Mouse (Mus musculus) urinary bladder, postnatal 25 days (tissue): Measurements from ENCODE around the gene Rabif.
A peak's percentile ranks its signal among the peaks of the same experiment; 100 is the strongest.
"Not testable (repeated sequence)": the region's sequence is repeated elsewhere in the genome, so short reads cannot be mapped to it uniquely, and the experiment has no call there.

Experiments used
- DNase-seq: peaks from one replicate; pipeline ENCODE4 v3.0.0; 2022; ENCODE audit warnings: low spot score

The Rabif gene

DNA sequence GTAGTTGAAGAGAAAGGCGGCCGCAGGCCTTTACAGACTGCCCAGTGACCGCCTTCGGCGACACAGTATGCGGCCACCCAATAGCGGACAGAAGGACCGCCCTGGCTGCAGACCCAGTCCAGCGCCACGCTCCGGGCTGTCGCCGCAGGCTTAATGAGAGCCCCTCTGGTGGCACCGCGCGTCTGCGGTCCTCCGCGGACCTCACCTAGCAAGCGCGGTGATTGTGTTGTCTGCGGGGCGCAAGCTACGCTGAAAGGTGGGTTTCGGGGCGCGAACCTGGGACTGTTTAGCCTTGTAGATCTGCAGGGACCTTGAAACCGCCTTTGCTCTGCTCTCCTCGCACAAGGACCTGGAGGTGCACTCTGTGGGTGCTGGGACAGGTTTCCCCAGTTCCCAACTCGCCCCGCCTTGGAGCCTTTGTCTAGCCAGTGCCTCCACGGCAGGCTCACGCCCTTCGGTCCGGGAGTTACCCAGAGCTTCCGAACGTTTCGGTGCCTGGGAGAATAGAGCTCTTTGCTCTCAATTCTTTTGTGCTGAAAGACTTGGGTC is 18.9 kb downstream of the Rabif start:
- DNase-seq: peak; percentile 54

GRCm38 (mm10) chr1:134513876-134514590 is 19.6 kb downstream of the Rabif start:
- DNase-seq: no peak

DNA sequence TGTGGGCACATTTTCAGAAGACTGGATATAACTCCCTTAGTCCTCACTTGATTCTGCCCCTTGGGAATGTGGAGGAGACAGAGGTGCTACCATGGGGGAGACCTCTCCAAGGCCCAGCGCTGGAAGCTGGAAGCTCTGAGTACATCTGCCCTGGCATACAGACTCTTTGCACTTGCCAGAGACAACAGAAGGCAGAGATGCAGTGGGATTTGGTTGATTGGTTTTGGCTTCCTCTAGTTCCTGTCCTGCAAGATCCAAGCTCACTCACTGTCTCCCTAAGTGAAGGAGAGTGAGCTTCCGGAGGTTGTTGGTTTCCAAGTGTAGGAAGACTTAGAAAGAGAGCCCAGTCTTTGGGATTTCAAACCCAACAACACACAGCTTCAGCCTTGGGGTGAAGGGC is 21.4 kb downstream of the Rabif start:
- no peak for DNase-seq

DNA sequence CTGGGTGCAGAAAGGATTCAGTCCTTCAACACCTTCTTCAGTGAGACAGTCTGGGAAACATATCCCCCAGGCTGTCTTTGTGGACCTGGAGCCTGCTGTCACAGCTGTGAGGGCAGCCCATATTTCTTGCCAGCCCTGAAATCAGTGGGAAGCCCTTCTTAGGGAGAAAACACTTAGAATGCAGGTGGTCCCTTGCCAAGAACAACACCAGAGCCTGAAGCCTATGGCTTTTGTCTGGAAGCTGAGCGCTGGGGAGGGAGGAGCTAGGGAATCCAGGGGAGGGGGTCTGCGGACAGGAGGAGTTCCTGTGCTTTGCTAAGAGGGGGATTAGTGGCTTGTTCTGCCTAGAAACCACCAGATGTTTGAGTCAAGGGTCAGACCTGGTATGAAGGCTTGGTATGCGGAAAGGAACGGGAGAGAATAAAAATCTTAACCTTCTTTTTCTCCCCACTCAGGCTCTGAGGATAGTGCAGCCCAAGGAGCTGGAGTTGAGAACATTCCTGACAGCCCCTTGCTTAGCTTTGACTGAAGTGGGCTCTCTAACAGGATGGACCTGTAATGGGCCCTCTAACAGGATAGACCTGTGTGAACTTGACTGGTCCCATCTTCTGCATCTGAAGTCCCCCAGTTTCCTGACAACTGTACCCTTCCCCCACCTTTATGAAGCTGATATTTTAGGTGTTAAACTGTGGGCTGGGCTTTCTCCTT is 22.2 kb downstream of the Rabif start:
- DNase-seq: no peak

DNA sequence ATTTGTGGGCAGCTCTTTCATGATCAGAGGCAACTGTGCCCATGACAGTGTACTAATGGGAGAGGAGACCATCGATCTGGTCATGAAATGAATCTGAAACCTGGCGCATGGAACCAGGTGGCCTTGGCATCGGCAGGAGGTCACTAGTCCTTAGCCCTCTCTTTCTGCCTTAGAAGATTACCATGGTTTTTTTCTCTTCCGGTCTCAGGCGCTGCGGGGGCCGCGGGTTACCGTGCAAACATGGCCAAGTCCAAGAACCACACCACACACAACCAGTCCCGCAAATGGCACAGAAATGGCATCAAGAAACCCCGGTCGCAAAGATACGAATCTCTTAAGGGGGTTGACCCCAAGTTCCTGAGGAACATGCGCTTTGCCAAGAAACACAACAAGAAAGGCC is 23.4 kb downstream of the Rabif start:
- not testable (repeated sequence) for DNase-seq

DNA sequence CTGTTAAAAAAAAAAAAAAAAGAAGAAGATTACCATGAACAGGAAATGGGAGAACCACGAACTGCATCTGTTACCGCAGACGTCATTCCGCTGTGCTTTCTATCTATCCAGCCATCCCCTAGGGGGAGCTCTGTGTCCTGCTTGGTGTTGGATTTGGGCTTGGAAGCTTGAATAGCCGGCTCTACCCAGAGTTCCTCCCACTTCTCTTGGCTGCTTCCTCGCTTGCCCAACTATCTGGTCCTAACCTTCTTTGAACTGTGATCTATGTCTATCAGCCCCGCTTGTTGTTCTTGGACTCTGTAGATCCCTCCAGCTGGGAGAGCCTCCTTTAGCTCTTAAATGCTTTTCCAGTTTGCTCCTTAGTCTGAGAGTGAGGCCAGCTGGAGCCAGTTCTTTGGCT is 24.2 kb downstream of the Rabif start:
- DNase-seq: peak; percentile 87

- not testable (repeated sequence) for DNase-seq
Observed at GRCm38 (mm10) chr1:134519201-134519600, 24.8 kb downstream of the Rabif start.

GRCm38 (mm10) chr1:134520001-134520721 is 25.7 kb downstream of the Rabif start:
- DNase-seq: no peak

DNA sequence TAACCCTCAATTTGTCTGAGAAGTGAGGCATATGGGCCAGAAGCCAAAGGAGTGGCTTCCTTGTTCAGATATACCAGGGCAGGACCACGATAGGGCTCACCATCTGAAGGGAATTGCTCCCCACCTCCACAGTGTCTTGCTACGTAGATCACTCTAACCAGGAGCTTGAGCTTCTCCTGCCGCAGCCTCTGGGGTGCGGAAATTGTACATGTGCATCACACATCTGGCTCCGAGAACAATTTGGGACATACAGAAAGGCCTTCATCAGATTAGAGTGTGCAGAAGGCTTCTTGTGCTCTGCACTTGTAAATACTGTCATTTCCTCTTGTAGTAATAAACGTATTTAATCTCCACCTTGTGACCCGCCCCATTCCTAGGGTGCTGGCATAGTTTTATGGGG is 26.7 kb downstream of the Rabif start:
- no peak for DNase-seq

- no peak for DNase-seq
Observed at GRCm38 (mm10) chr1:134522325-134522724, 27.9 kb downstream of the Rabif start.

DNA sequence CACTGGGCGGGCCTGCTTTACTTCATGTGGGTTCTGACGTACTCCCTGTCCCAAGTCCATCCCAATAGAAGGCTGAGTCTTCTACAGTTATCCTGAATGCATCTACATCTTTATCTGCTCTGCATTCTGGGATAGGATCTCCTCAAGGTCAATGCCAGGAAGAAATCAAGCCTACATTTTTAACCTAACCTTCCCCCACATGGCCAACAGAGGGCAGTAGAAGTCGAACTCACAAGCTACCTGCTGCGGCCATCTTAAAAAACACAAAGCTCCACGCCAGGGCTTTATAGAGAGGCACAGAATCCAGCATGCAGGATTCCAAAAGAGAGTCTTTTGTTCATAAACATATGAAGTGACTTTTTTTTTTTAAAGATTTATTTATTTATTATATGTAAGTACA is 30.0 kb downstream of the Rabif start:
- DNase-seq: no peak

GRCm38 (mm10) chr1:134525015-134525414 is 30.6 kb downstream of the Rabif start:
- no peak for DNase-seq

- DNase-seq: peak; percentile 29
Observed at GRCm38 (mm10) chr1:134526752-134527151, 32.3 kb downstream of the Rabif start.

GRCm38 (mm10) chr1:134530618-134531017 is 36.2 kb downstream of the Rabif start:
- DNase-seq: no peak

DNA sequence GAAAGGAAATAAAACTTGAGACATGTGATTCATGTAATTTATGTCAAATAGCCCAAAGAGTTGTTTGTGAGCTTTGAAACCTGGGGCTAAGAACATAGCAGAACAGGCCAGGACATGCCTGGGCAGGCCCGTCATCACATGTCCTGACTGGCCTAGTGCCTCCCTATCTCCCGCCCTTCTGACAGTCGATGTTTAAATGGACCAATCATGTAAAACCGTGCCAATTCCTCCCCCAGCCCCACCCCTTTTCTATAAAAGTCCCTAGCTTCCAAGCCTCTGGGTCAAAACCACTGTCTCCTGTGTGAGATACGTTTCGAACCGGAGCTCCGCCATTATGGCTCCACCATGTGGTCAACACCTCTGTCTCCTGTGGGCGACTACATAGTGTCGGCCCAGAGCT is 39.3 kb downstream of the Rabif start:
- not testable (repeated sequence) for DNase-seq

GRCm38 (mm10) chr1:134535054-134535453 is 40.6 kb downstream of the Rabif start:
- DNase-seq: no peak

DNA sequence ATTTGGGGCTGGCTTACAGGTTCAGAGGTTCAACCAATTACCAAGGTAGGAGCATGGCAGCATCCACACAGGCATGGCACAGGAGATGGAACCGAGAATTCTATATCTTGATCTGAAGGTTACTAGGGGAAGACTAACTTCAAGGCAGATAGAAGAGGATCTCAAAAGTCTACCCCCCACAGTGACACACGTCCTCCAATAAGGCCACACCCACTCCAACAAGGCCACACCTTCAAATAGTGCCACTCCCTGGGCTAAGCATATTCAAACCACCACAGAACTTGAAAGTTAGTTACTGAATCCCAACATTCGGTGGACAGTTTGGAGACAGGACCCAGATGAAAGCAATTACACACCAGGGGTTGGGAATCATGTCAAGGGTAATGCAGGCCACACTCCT is 41.1 kb downstream of the Rabif start:
- no peak for DNase-seq

- DNase-seq: peak; percentile 41
Observed at GRCm38 (mm10) chr1:134540610-134541009, 46.2 kb downstream of the Rabif start.

GRCm38 (mm10) chr1:134548231-134548630 is 53.8 kb downstream of the Rabif start:
- DNase-seq: no peak

DNA sequence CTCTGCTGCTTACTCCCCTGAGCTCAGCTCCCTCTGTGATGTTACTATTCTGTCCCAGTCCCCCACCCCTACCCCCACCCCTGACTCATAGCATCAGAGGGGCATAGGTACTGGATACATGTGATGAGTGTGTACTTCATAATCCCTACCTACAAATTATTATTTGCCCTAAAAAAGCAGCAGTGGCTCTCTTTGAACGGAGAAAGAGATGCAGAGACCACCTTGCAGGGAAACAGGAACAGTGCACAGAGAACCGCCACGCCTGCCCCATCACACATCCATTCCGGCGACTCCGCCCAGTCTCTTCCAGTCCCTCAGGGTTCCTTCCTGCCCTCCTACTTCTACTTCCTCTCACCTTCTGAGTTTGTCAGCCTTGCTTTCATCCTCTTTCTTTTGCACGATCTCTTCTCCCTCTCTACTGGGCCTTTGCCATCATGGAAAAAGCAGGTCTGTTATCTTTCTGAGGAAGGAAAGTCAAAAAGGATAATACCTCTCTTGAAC is 55.2 kb downstream of the Rabif start, which contains the start of gene Mgat4e:
Gene Mgat4e (minus strand): TSS at position 51 of the 501 bp plus-strand sequence.
- no peak for DNase-seq

GRCm38 (mm10) chr1:134551869-134552268 is 57.4 kb downstream of the Rabif start:
- DNase-seq: no peak

DNA sequence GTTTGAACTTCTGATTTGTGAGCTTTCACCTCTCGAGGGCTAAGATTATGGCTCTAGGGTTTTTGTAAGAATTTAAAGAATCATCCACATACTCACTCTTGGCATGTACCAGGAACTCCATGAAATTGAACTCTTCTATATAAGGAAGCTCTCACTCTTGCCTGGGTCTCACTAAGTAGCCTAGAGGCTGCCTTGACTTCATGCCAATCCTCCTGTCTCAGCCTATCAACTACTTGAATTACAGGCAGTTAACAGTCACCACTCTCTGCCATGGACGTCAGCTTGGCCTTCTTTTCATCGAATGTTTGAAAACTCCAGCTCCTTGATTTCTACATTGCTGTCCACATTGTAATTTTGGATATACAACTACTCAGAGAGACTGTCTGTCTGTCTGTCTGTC is 57.9 kb downstream of the Rabif start:
- no peak for DNase-seq
